Mouse (Mus musculus): ENCODE data around the gene Kirrel3. TPM values are rescaled to one million over a fixed set of nuclear protein-coding genes. Genes with fewer than 3 reads are reported as not detected.

The Kirrel3 gene
- total and polyA plus RNA-seq, 2 experiments from 2014 or later: 0.29 to 0.42 TPM

DNA sequence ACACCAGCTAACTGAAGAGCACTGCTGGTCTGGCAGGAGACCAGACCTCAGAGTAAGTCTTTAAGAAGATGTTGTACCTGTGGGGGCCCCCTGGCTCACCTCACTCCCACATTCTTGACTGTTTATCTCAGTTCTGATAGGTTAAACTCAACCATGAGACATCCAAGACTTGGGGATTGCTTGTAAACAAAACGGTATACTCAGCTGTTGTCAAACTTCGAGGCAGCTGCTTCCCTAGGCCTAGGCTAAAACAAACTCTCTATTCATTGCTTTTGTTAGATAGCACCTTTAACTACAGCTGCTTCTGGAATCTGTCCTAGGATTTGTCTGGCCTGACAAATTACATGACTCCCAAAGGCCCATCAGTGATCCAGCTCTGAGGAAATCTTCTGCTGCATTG is 99.8 kb downstream of the Kirrel3 start:
- no peaks in the 10 kb centered on the region for H3K4me1 ChIP-seq (ENCODE audit: control insufficient read depth, insufficient read depth)
- H3K27ac ChIP-seq (ENCODE audit: low read depth): no peak overlapping the region
- DNase-seq (ENCODE audit: low spot score) (no peak), ATAC-seq (ENCODE audit: insufficient read depth, low read depth) (no peak)
- no peak overlapping the region for H3K4me2 ChIP-seq (ENCODE audit: low read depth, low read length)
- no peak overlapping the region for H3K4me3 ChIP-seq (ENCODE audit: low read depth, low read length)
- no peaks in the 10 kb centered on the region for H3K36me3 ChIP-seq (replicated peaks; ENCODE audit: control insufficient read depth, insufficient read depth, low read length)
- WGBS: 29% methylated on average over 2 of the region's 2 CpGs
- H3K9me3 ChIP-seq (replicated peaks; ENCODE audit: control insufficient read depth, low read length): no peaks in the 10 kb centered on the region
- TF ChIP-seq CTCF (IDR thresholded peaks at IDR 0.05; ENCODE audit: low read depth) (no peak), EP300 (IDR thresholded peaks at IDR 0.05; ENCODE audit: low read depth) (no peak)
- H3K9ac ChIP-seq (replicated peaks; ENCODE audit: low read depth, low read length): no peak overlapping the region
- no peaks in the 10 kb centered on the region for H3K27me3 ChIP-seq (ENCODE audit: control insufficient read depth, insufficient read depth, low read length)

DNA sequence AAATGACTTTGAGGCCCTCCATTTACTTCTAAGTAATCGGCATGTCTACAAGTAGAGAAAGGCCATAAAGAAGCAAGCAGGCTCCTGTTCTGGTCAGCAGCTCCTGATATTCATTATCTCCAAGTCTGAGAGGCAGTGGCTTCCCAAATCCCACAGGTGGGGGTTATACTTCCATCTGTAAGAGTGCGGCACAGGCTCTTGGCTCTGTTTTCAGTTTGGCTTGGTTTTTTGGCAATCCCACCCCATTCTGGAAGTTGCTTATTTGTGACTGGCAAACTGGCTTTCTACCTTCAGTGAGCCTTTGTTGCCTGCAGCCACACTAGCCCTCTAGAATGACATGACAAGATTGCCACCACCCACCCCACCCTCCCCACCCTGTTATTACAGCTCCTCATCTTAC is 100.4 kb downstream of the Kirrel3 start:
- Histone ChIP-seq H3K9me3 (replicated peaks; ENCODE audit: control insufficient read depth, low read length) (no peaks in the 10 kb centered on the region), H3K4me2 (ENCODE audit: low read depth, low read length) (no peak overlapping the region), H3K27ac (ENCODE audit: low read depth) (no peak overlapping the region), H3K4me1 (ENCODE audit: control insufficient read depth, insufficient read depth) (no peaks in the 10 kb centered on the region), H3K4me3 (ENCODE audit: low read depth, low read length) (no peak overlapping the region), H3K36me3 (replicated peaks; ENCODE audit: control insufficient read depth, insufficient read depth, low read length) (no peaks in the 10 kb centered on the region), H3K27me3 (ENCODE audit: control insufficient read depth, insufficient read depth, low read length) (no peaks in the 10 kb centered on the region), H3K9ac (replicated peaks; ENCODE audit: low read depth, low read length) (no peak overlapping the region)
- no peak for ATAC-seq (ENCODE audit: insufficient read depth, low read depth)
- no peak for TF ChIP-seq EP300 (IDR thresholded peaks at IDR 0.05; ENCODE audit: low read depth)
- TF ChIP-seq CTCF (IDR thresholded peaks at IDR 0.05; ENCODE audit: low read depth): no peak
- WGBS: 51% methylated on average over 2 of the region's 2 CpGs
- no peak for DNase-seq (ENCODE audit: low spot score)

DNA sequence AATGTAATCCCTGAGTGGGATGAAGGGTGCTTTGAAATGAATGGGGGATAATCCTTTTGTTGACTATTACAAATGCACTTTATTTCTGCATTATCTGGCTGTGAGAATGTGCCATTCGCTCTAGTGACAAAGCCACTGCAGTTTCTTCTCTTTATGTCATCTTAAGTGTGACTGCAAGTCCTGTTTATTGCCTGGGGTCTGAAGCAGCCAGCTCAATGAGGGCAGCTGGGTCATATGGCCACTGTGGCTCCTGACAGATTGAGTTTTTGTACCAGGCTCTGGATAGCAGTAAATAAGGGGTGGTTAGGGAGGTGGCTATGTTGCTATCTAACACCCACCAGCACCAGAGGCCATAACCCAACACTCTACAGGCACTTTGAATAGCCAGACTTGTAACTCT is 104.1 kb downstream of the Kirrel3 start:
- H3K4me1 ChIP-seq (ENCODE audit: control insufficient read depth, insufficient read depth): no peaks in the 10 kb centered on the region
- H3K9me3 ChIP-seq (replicated peaks; ENCODE audit: control insufficient read depth, low read length): no peaks in the 10 kb centered on the region
- no peak overlapping the region for H3K9ac ChIP-seq (replicated peaks; ENCODE audit: low read depth, low read length)
- no peaks in the 10 kb centered on the region for H3K27me3 ChIP-seq (ENCODE audit: control insufficient read depth, insufficient read depth, low read length)
- no peak overlapping the region for H3K4me2 ChIP-seq (ENCODE audit: low read depth, low read length)
- H3K27ac ChIP-seq (ENCODE audit: low read depth): no peak overlapping the region
- no peak for TF ChIP-seq CTCF (IDR thresholded peaks at IDR 0.05; ENCODE audit: low read depth)
- no peak for TF ChIP-seq EP300 (IDR thresholded peaks at IDR 0.05; ENCODE audit: low read depth)
- ATAC-seq (ENCODE audit: insufficient read depth, low read depth) (no peak), DNase-seq (ENCODE audit: low spot score) (no peak)
- no peaks in the 10 kb centered on the region for H3K36me3 ChIP-seq (replicated peaks; ENCODE audit: control insufficient read depth, insufficient read depth, low read length)
- no peak overlapping the region for H3K4me3 ChIP-seq (ENCODE audit: low read depth, low read length)
- WGBS: 81% methylated on average over 1 of the region's 1 CpGs

DNA sequence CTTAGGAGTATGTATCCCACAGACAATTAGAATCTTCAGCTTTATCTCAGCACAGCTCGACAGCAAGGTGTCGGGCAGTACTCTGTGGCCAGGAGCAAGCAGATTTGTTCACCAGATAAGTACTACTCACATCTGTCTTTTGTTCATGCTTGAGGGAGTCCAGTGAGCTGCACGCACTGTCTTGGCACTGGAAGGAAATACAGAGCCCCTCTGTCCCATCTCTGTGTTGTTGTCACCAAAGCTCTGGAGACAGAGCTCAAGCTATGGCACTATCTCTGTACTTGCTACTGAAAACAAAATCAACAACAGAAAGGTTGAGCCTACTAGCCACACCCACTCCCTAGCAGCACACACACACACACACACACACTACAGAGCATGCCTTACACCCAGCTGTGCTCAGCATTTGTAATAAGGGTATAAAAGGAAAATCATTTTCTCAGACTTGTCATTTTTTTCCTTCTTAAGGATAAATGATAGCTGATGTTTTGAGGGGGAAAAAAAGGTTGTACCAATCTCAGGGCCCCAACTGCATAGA is 106.4 kb downstream of the Kirrel3 start:
- TF ChIP-seq EP300 (IDR thresholded peaks at IDR 0.05; ENCODE audit: low read depth) (no peak), CTCF (IDR thresholded peaks at IDR 0.05; ENCODE audit: low read depth) (no peak)
- 30% methylated on average over 3 of the region's 3 CpGs for WGBS
- H3K4me3 ChIP-seq (ENCODE audit: low read depth, low read length): no peak overlapping the region
- H3K27me3 ChIP-seq (ENCODE audit: control insufficient read depth, insufficient read depth, low read length): no peaks in the 10 kb centered on the region
- no peak overlapping the region for H3K4me2 ChIP-seq (ENCODE audit: low read depth, low read length)
- no peak for ATAC-seq (ENCODE audit: insufficient read depth, low read depth)
- no peak overlapping the region for H3K9ac ChIP-seq (replicated peaks; ENCODE audit: low read depth, low read length)
- H3K27ac ChIP-seq (ENCODE audit: low read depth): no peak overlapping the region
- H3K4me1 ChIP-seq (ENCODE audit: control insufficient read depth, insufficient read depth): no peaks in the 10 kb centered on the region
- H3K36me3 ChIP-seq (replicated peaks; ENCODE audit: control insufficient read depth, insufficient read depth, low read length): no peaks in the 10 kb centered on the region
- no peaks in the 10 kb centered on the region for H3K9me3 ChIP-seq (replicated peaks; ENCODE audit: control insufficient read depth, low read length)
- DNase-seq (ENCODE audit: low spot score): no peak

DNA sequence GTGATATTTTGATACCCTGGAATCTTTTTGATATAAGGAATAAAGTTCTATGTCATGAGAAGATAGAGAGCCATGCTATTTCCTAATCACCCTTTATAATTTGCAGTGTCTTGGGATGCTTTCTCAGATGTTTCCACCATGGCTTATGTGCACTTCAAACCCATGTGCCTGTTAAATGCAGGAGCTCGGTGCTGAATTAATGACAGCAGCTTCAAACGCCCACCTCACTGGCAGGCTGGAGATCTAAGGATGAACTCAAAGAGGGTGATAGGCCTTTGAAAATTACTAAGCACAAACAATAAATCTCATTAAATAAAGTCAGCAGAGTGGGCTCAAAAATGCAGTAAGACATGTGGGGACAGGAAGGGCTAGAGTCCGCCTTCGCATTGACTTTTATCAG is 108.2 kb downstream of the Kirrel3 start:
- Histone ChIP-seq H3K36me3 (replicated peaks; ENCODE audit: control insufficient read depth, insufficient read depth, low read length) (no peaks in the 10 kb centered on the region), H3K27me3 (ENCODE audit: control insufficient read depth, insufficient read depth, low read length) (no peaks in the 10 kb centered on the region), H3K9ac (replicated peaks; ENCODE audit: low read depth, low read length) (no peak overlapping the region), H3K4me1 (ENCODE audit: control insufficient read depth, insufficient read depth) (no peaks in the 10 kb centered on the region), H3K4me2 (ENCODE audit: low read depth, low read length) (no peak overlapping the region), H3K4me3 (ENCODE audit: low read depth, low read length) (no peak overlapping the region), H3K9me3 (replicated peaks; ENCODE audit: control insufficient read depth, low read length) (no peaks in the 10 kb centered on the region), H3K27ac (ENCODE audit: low read depth) (no peak overlapping the region)
- ATAC-seq (ENCODE audit: insufficient read depth, low read depth) (no peak), DNase-seq (ENCODE audit: low spot score) (no peak)
- TF ChIP-seq EP300 (IDR thresholded peaks at IDR 0.05; ENCODE audit: low read depth) (no peak), CTCF (IDR thresholded peaks at IDR 0.05; ENCODE audit: low read depth) (no peak)
- WGBS: 63% methylated on average over 4 of the region's 4 CpGs

DNA sequence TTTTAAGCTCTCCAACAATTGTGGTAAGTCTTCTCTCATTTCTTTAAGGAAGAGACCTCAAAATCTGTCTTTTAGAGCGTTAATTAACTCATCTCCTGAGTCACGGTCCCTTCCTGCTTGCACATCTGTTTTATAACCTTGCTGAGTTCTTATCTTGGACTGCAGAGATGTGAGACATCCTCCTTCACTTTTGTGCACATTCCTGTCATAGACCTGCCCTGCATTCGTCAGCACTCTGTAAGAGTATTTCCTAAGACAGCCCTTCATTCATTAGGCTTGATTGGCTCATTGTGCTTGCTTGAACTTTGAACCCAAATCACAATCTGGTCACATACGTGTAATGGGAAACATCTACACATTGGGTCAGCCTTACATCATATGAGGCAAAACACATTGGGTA is 114.6 kb downstream of the Kirrel3 start:
- WGBS: 32% methylated on average over 4 of the region's 4 CpGs
- H3K4me3 ChIP-seq (ENCODE audit: low read depth, low read length): no peak overlapping the region

More for the DNA sequence above, 114.6 kb downstream of the Kirrel3 start:
- TF ChIP-seq EP300 (IDR thresholded peaks at IDR 0.05; ENCODE audit: low read depth) (no peak), CTCF (IDR thresholded peaks at IDR 0.05; ENCODE audit: low read depth) (no peak)
- DNase-seq (ENCODE audit: low spot score): no peak
- H3K4me2 ChIP-seq (ENCODE audit: low read depth, low read length): no peak overlapping the region
- H3K4me1 ChIP-seq (ENCODE audit: control insufficient read depth, insufficient read depth): no peaks in the 10 kb centered on the region
- H3K27me3 ChIP-seq (ENCODE audit: control insufficient read depth, insufficient read depth, low read length): no peaks in the 10 kb centered on the region
- ATAC-seq (ENCODE audit: insufficient read depth, low read depth): no peak
- no peak overlapping the region for H3K9ac ChIP-seq (replicated peaks; ENCODE audit: low read depth, low read length)
- H3K9me3 ChIP-seq (replicated peaks; ENCODE audit: control insufficient read depth, low read length): no peaks in the 10 kb centered on the region
- H3K27ac ChIP-seq (ENCODE audit: low read depth): no peak overlapping the region
- no peaks in the 10 kb centered on the region for H3K36me3 ChIP-seq (replicated peaks; ENCODE audit: control insufficient read depth, insufficient read depth, low read length)
